Mouse (Mus musculus) lung, postnatal 0 days (tissue): ENCODE data around the gene Slc25a12. TPM values are rescaled to one million over a fixed set of nuclear protein-coding genes. Genes with fewer than 3 reads are reported as not detected.

ENCODE experiments used
- ATAC-seq: fragments of 200-750 bp; cut with Nextera tagmentation; 2 replicates; pipeline ENCODE4 v1.8.0; 2017; ENCODE audit warnings: moderate library complexity
- DNase-seq: peaks from one replicate; pipeline ENCODE4 v3.0.0-alpha.2; 2016; ENCODE audit warnings: low spot score
- H3K27ac ChIP-seq: fragments of 300-500 bp; sonication (generic); 2 replicates; pipeline ENCODE4 v1.5.1; 2014; ENCODE audit warnings: antibody characterized with exemption, mild to moderate bottlenecking, low read length, mixed read lengths
- H3K27me3 ChIP-seq: fragments of 300-500 bp; sonication (generic); replicated peaks from 2 replicates; pipeline ENCODE4 v1.6.1; 2014; ENCODE audit warnings: low read length, mixed read lengths; ENCODE audit not compliant: insufficient read depth
- H3K36me3 ChIP-seq: fragments of 300-500 bp; sonication (generic); 2 replicates; pipeline ENCODE4 v1.6.1; 2014; ENCODE audit warnings: low read length, mixed read lengths; ENCODE audit not compliant: insufficient read depth
- H3K4me1 ChIP-seq: fragments of 300-500 bp; sonication (generic); 2 replicates; pipeline ENCODE4 v1.6.1; 2014; ENCODE audit warnings: antibody characterized with exemption, low read depth, low read length, mixed read lengths; ENCODE audit not compliant: insufficient read depth
- H3K4me2 ChIP-seq: fragments of 300-500 bp; sonication (generic); replicated peaks from 2 replicates; pipeline ENCODE4 v1.6.1; 2014; ENCODE audit warnings: low read depth, mild to moderate bottlenecking, low read length, moderate library complexity, mixed read lengths
- H3K4me3 ChIP-seq: fragments of 300-500 bp; sonication (generic); 2 replicates; pipeline ENCODE4 v1.5.1; 2014; ENCODE audit warnings: low read depth, low read length
- H3K9ac ChIP-seq: fragments of 300-500 bp; sonication (generic); replicated peaks from 2 replicates; pipeline ENCODE4 v1.6.1; 2014; ENCODE audit warnings: low read depth, mild to moderate bottlenecking
- H3K9me3 ChIP-seq: fragments of 300-500 bp; sonication (generic); 2 replicates; pipeline ENCODE4 v1.6.1; 2016; ENCODE audit warnings: low read length, mixed read lengths
- CTCF ChIP-seq: IDR thresholded peaks from 2 replicates; pipeline ENCODE4 v1.5.1; 2016; ENCODE audit warnings: antibody characterized with exemption, mild to moderate bottlenecking
- EP300 ChIP-seq: IDR thresholded peaks from 2 replicates; pipeline ENCODE4 v1.6.1; 2016; ENCODE audit warnings: antibody characterized with exemption, mild to moderate bottlenecking, control low read depth
- WGBS: fragments of 180-500 bp; shearing (Covaris S2); extraction: QIAGEN DNeasy Blood & Tissue Kit; methylation state at CpG from one replicate; pipeline ENCODE4 v1.1.7; 2014; 5-methylcytosine and 5-hydroxymethylcytosine counted together
- polyA plus RNA-seq: library from polyadenylated mRNA; unstranded; fragments of >200 nt; fragmentation: Nextera tagmentation; extraction: Ambion mirVana; gene quantifications from 2 replicates; pipeline ENCODE4 v1.2.1, GENCODE M21; 2015

The Slc25a12 gene
- polyA plus RNA-seq, 1 experiment from 2014 or later, result 16.8 TPM

- H3K27me3 ChIP-seq, result no peaks in the 10 kb centered on the region
- no peaks in the 10 kb centered on the region for H3K36me3 ChIP-seq
- no peaks in the 10 kb centered on the region for H3K4me1 ChIP-seq
- no peak overlapping the region for H3K27ac ChIP-seq
- no peak overlapping the region for H3K4me3 ChIP-seq
- no peak overlapping the region for H3K9ac ChIP-seq
- no peak overlapping the region for H3K4me2 ChIP-seq
- ATAC-seq, result no peak
- WGBS, result 66% methylated on average over 11 of the region's 11 CpGs
- DNase-seq, result peak; percentile 54
- TF ChIP-seq EP300 (no peak), CTCF (no peak)
- H3K9me3 ChIP-seq, result no peaks in the 10 kb centered on the region
Measured at GRCm38 (mm10) chr2:71350904-71351726, 16.4 kb downstream of the Slc25a12 start.

- Histone ChIP-seq H3K27me3 (no peaks in the 10 kb centered on the region), H3K4me2 (no peak overlapping the region), H3K9ac (no peak overlapping the region), H3K9me3 (no peaks in the 10 kb centered on the region), H3K4me1 (no peaks in the 10 kb centered on the region), H3K27ac (no peak overlapping the region), H3K36me3 (no peaks in the 10 kb centered on the region), H3K4me3 (no peak overlapping the region)
- DNase-seq (no peak), ATAC-seq (no peak)
- 83% methylated on average over 7 of the region's 7 CpGs for WGBS
- TF ChIP-seq EP300 (no peak), CTCF (no peak)
Measured at GRCm38 (mm10) chr2:71350181-71350580, 17.4 kb downstream of the Slc25a12 start.

- no peaks in the 10 kb centered on the region for H3K27me3 ChIP-seq
- no peaks in the 10 kb centered on the region for H3K9me3 ChIP-seq
- no peak overlapping the region for H3K9ac ChIP-seq
- WGBS, result 72% methylated on average over 2 of the region's 2 CpGs
- H3K4me3 ChIP-seq, result no peak overlapping the region
- ATAC-seq, result no peak
- H3K4me1 ChIP-seq, result no peaks in the 10 kb centered on the region
- no peak for DNase-seq
- TF ChIP-seq CTCF (no peak), EP300 (no peak)
- no peak overlapping the region for H3K4me2 ChIP-seq
- H3K36me3 ChIP-seq, result no peaks in the 10 kb centered on the region
- no peak overlapping the region for H3K27ac ChIP-seq
Measured at GRCm38 (mm10) chr2:71349511-71349910, 18.0 kb downstream of the Slc25a12 start.

GRCm38 (mm10) chr2:71347732-71348490 is 19.6 kb downstream of the Slc25a12 start:
- no peaks in the 10 kb centered on the region for H3K36me3 ChIP-seq

GRCm38 (mm10) chr2:71347160-71347559 is 20.4 kb downstream of the Slc25a12 start:
- no peak overlapping the region for H3K4me3 ChIP-seq
- WGBS, result 89% methylated on average over 10 of the region's 10 CpGs

More at GRCm38 (mm10) chr2:71347732-71348490, 19.6 kb downstream of the Slc25a12 start:
- no peak overlapping the region for H3K4me2 ChIP-seq
- H3K9ac ChIP-seq, result no peak overlapping the region
- WGBS, result 87% methylated on average over 20 of the region's 20 CpGs
- H3K4me3 ChIP-seq, result no peak overlapping the region
- TF ChIP-seq CTCF (no peak), EP300 (no peak)
- H3K27ac ChIP-seq, result no peak overlapping the region
- ATAC-seq (no peak), DNase-seq (no peak)
- H3K27me3 ChIP-seq, result no peaks in the 10 kb centered on the region
- H3K4me1 ChIP-seq, result no peaks in the 10 kb centered on the region
- H3K9me3 ChIP-seq, result no peaks in the 10 kb centered on the region

GRCm38 (mm10) chr2:71343884-71344640 is 23.5 kb downstream of the Slc25a12 start:
- H3K36me3 ChIP-seq, result no peaks in the 10 kb centered on the region
- DNase-seq (no peak), ATAC-seq (no peak)
- H3K4me1 ChIP-seq, result no peaks in the 10 kb centered on the region
- H3K9ac ChIP-seq, result no peak overlapping the region
- no peaks in the 10 kb centered on the region for H3K9me3 ChIP-seq
- 87% methylated on average over 10 of the region's 10 CpGs for WGBS
- H3K4me2 ChIP-seq, result no peak overlapping the region
- no peak overlapping the region for H3K27ac ChIP-seq
- TF ChIP-seq CTCF, result no peak; the same call in 1 of the 2 replicates
- no peak for TF ChIP-seq EP300
- H3K4me3 ChIP-seq, result no peak overlapping the region
- no peaks in the 10 kb centered on the region for H3K27me3 ChIP-seq

More at GRCm38 (mm10) chr2:71347160-71347559, 20.4 kb downstream of the Slc25a12 start:
- Histone ChIP-seq H3K36me3 (no peaks in the 10 kb centered on the region), H3K4me1 (no peaks in the 10 kb centered on the region), H3K9ac (no peak overlapping the region), H3K27me3 (no peaks in the 10 kb centered on the region), H3K4me2 (no peak overlapping the region), H3K9me3 (no peaks in the 10 kb centered on the region), H3K27ac (no peak overlapping the region)
- DNase-seq (no peak), ATAC-seq (no peak)
- TF ChIP-seq EP300, result no peak
- no peak for TF ChIP-seq CTCF
